Mouse (Mus musculus) natural killer cell, adult 2 months (primary cell): ENCODE results near the gene Nfya.

ENCODE experiments used
- DNase-seq, 2 experiments: peaks; one replicate each; pipeline ENCODE4 v3.0.0; 2022; ENCODE audit warnings: low spot score in 2 of 2

Gene Nfya

GRCm38 (mm10) chr17:48409380-48410298, at the start of gene Nfya, which contains the start of gene Oard1:
Gene Nfya, minus strand, starts transcription at chr17:48409906.
Gene Oard1, plus strand, starts transcription at chr17:48410014.
- peak; percentile 100 for DNase-seq

- peak in 1 of 2 experiments; percentile 7 for DNase-seq
Measured at GRCm38 (mm10) chr17:48457971-48458653, 48.4 kb upstream of the Nfya start.

GRCm38 (mm10) chr17:48455955-48456354, 46.2 kb upstream of the Nfya start:
- DNase-seq = no peak

GRCm38 (mm10) chr17:48454688-48455087, 45.0 kb upstream of the Nfya start, which contains the start of gene Unc5cl:
Gene Unc5cl, plus strand, starts transcription at chr17:48454901.
- no peak for DNase-seq

GRCm38 (mm10) chr17:48454190-48454589, 44.5 kb upstream of the Nfya start:
- no peak for DNase-seq

- DNase-seq = no peak
Measured at GRCm38 (mm10) chr17:48453489-48453888, 43.8 kb upstream of the Nfya start.

- DNase-seq = no peak
Measured at GRCm38 (mm10) chr17:48451753-48452444, 42.2 kb upstream of the Nfya start.

GRCm38 (mm10) chr17:48451353-48451675, 41.6 kb upstream of the Nfya start, which contains the start of gene Tspo2:
Gene Tspo2, minus strand, starts transcription at chr17:48451522.
- no peak for DNase-seq

- no peak for DNase-seq
Measured at GRCm38 (mm10) chr17:48450666-48451352, 41.1 kb upstream of the Nfya start.

GRCm38 (mm10) chr17:48447675-48448074, 38.0 kb upstream of the Nfya start:
- no peak for DNase-seq

- DNase-seq = no peak
Measured at GRCm38 (mm10) chr17:48443542-48444145, 33.9 kb upstream of the Nfya start.

- no peak for DNase-seq
Measured at GRCm38 (mm10) chr17:48442745-48443457, 33.2 kb upstream of the Nfya start.

- no peak for DNase-seq
Measured at GRCm38 (mm10) chr17:48437421-48437911, 27.8 kb upstream of the Nfya start.

GRCm38 (mm10) chr17:48436487-48436886, 26.8 kb upstream of the Nfya start:
- no peak for DNase-seq

- DNase-seq = no peak
Measured at GRCm38 (mm10) chr17:48434479-48434878, 24.8 kb upstream of the Nfya start.

GRCm38 (mm10) chr17:48433689-48434330, 24.1 kb upstream of the Nfya start:
- DNase-seq = no peak

- DNase-seq = no peak
Measured at GRCm38 (mm10) chr17:48433006-48433655, 23.4 kb upstream of the Nfya start.

- DNase-seq = no peak
Measured at GRCm38 (mm10) chr17:48432158-48432980, 22.7 kb upstream of the Nfya start, which contains the start of gene Apobec2. Gene Apobec2, minus strand, starts transcription at chr17:48432930.
